Mouse (Mus musculus) adrenal gland, adult (tissue): ENCODE measurements around the gene Gm20909.
"Not testable (repeated sequence)": the region's sequence is repeated elsewhere in the genome, so short reads cannot be mapped to it uniquely, and the experiment has no call there.

Experiments
- DNase-seq, 2 experiments: peaks; one replicate each; pipeline ENCODE4 v3.0.0; 2022 to 2023; ENCODE audit warnings: low spot score in 1 of 2; ENCODE audit not compliant: inconsistent age in 2 of 2

Gm20909 gene

DNA sequence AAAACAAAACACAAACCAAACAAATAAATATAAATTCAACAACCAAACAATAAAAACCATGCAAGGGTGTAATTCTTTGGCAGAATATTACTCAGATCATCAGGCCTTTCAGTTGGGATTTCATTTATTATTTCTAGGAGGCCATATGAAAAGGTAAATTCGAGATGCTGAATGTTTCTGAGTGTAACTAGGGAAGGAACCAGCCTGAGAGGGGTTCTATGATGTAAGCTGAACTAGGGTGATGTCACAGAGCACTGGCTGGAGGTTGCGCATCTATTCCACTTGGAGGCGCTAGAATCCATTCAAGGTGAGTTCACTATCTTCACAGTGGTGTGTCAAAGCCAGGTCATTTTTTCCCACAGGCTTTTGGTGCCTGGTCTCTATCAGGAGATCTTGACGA, at the start of gene Gm20909:
Gm20909 (plus strand) TSS at position 301 of the 400 bp plus-strand sequence.
- DNase-seq, result not testable (repeated sequence)
